Mouse (Mus musculus) embryonic facial prominence, embryonic 10.5 days (tissue): Measurements from ENCODE around the gene Gm11444. TPM values are rescaled to one million over a fixed set of nuclear protein-coding genes. Genes with fewer than 3 reads are reported as not detected.

Experiments used
- DNase-seq: peaks from one replicate; pipeline ENCODE4 v3.0.0-alpha.2; 2017; ENCODE audit warnings: low spot score
- H3K27ac ChIP-seq: fragments of 300-500 bp; sonication (generic); replicated peaks from 2 replicates; pipeline ENCODE4 v1.5.1; 2016; ENCODE audit warnings: mild to moderate bottlenecking
- H3K27me3 ChIP-seq: fragments of 300-500 bp; sonication (generic); replicated peaks from 2 replicates; pipeline ENCODE4 v1.6.1; 2016; ENCODE audit warnings: low read depth, mild to moderate bottlenecking; ENCODE audit not compliant: poor library complexity, severe bottlenecking
- H3K36me3 ChIP-seq: fragments of 300-500 bp; sonication (generic); replicated peaks from 2 replicates; pipeline ENCODE4 v1.6.1; 2016; ENCODE audit warnings: mild to moderate bottlenecking, moderate library complexity
- H3K4me1 ChIP-seq: fragments of 300-500 bp; sonication (generic); 2 replicates; pipeline ENCODE4 v1.6.1; 2016
- H3K4me3 ChIP-seq: fragments of 300-500 bp; sonication (generic); 2 replicates; pipeline ENCODE4 v1.5.1; 2016; ENCODE audit warnings: mild to moderate bottlenecking, moderate library complexity
- H3K9me3 ChIP-seq: fragments of 300-500 bp; sonication (generic); 2 replicates; pipeline ENCODE4 v1.6.1; 2016; ENCODE audit warnings: mild to moderate bottlenecking
- WGBS: fragments of 180-500 bp; shearing (Covaris S2); methylation state at CpG from one replicate; pipeline ENCODE4 v1.1.7; 2016; 5-methylcytosine and 5-hydroxymethylcytosine counted together
- polyA plus RNA-seq: library from polyadenylated mRNA; unstranded; fragments of >200 nt; fragmentation: Nextera tagmentation; extraction: Ambion mirVana; gene quantifications from 2 replicates; pipeline ENCODE4 v1.2.1, GENCODE M21; 2016

The Gm11444 gene
- polyA plus RNA-seq, 1 experiment from 2014 or later, result not detected

GRCm38 (mm10) chr11:85845921-85846320 lies 4.2 kb downstream of the Gm11444 start:
- DNase-seq, result no peak
- peaks cover 44% of the 10 kb centered on the region for H3K4me1 ChIP-seq
- peaks cover 4% of the 10 kb centered on the region for H3K36me3 ChIP-seq
- 43% methylated on average over 5 of the region's 5 CpGs for WGBS
- H3K27ac ChIP-seq, result no peak overlapping the region
- H3K4me3 ChIP-seq, result no peak overlapping the region
- no peaks in the 10 kb centered on the region for H3K9me3 ChIP-seq
- H3K27me3 ChIP-seq, result peaks cover 73% of the 10 kb centered on the region

DNA sequence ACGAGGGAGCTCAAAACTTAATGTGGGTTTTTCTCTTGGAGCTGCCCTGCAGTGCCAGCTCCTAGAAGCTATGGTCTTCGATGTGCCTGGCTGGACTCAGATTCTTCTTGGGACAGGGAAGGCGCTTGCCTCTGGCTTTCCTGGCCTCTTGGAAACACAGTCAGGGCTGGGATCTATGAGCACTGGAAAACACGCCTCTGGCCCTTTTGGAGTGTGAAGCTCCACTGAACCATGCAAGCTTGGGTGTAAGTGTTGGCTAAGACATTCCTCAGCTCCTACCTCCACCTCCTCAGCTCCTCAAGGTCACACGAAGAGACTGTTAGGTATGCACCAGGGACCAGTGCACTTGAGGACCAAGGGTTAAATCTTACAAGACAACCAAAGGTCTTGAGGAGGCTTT lies 5.2 kb downstream of the Gm11444 start:
- peak overlapping the region; percentile 70 for H3K4me3 ChIP-seq
- H3K27me3 ChIP-seq, result peaks cover 77% of the 10 kb centered on the region
- no peaks in the 10 kb centered on the region for H3K9me3 ChIP-seq
- DNase-seq, result no peak
- H3K36me3 ChIP-seq, result peaks cover 14% of the 10 kb centered on the region
- H3K27ac ChIP-seq, result peak overlapping the region; percentile 93
- H3K4me1 ChIP-seq, result peaks cover 53% of the 10 kb centered on the region
- WGBS, result 30% methylated on average over 5 of the region's 5 CpGs

- peaks cover 20% of the 10 kb centered on the region for H3K36me3 ChIP-seq
- peak overlapping the region; percentile 93 for H3K27ac ChIP-seq
- H3K4me1 ChIP-seq, result peaks cover 57% of the 10 kb centered on the region
- peak; percentile 93 for DNase-seq
- no peaks in the 10 kb centered on the region for H3K9me3 ChIP-seq
- H3K4me3 ChIP-seq, result peak overlapping the region; percentile 70
- under 1% methylated on average over 54 of the region's 54 CpGs for WGBS
- peaks cover 78% of the 10 kb centered on the region for H3K27me3 ChIP-seq
These were observed 5.8 kb downstream of the Gm11444 start for GRCm38 (mm10) chr11:85844144-85844965.

- peak overlapping the region; percentile 70 for H3K4me3 ChIP-seq
- peak; percentile 92 for DNase-seq
- no peaks in the 10 kb centered on the region for H3K9me3 ChIP-seq
- peaks cover 85% of the 10 kb centered on the region for H3K27me3 ChIP-seq
- H3K27ac ChIP-seq, result peak overlapping the region; percentile 93
- peaks cover 60% of the 10 kb centered on the region for H3K4me1 ChIP-seq
- H3K36me3 ChIP-seq, result peaks cover 30% of the 10 kb centered on the region
- WGBS, result under 1% methylated on average over 18 of the region's 18 CpGs
These were observed 6.8 kb downstream of the Gm11444 start for GRCm38 (mm10) chr11:85843347-85843692.

DNA sequence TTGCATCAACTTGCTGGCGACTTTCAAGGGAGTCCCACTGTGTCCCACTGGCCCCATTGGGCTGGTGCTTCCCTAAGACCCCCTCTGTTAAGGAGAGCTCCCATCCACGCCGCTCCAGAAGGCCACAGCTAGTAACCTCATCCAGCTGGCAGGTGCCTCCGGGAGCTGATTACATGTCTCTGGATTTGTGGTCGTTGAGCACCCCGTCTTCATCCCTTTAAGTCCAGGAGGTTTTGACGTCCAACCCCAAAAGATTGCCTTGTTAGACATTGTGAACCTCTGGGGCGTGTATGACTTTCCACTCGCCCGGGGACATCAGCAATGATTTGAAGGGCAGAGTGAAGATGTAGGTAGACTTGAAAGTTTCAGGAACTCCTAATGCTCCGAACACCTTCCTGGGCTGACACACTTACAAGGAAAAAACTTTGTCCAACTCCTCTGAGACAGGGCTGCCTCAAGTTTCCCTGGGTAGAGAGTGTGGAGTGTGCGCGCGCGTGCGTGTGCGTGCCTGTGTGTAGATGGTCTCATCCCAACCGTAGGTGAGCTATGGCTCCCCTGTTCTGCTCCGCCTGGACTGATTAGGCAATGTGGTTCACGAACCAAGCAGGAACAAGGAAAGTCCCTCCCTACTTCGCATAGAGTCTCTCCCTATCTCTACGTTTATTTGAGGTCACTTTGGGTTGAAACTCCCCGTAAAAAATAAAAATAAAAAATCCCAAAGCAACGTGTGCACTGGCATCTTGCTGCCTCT lies 7.4 kb downstream of the Gm11444 start:
- peaks cover 85% of the 10 kb centered on the region for H3K27me3 ChIP-seq
- no peaks in the 10 kb centered on the region for H3K9me3 ChIP-seq
- H3K36me3 ChIP-seq, result peaks cover 36% of the 10 kb centered on the region
- DNase-seq, result peak; percentile 65
- peak overlapping the region; percentile 70 for H3K4me3 ChIP-seq
- 4% methylated on average over 24 of the region's 24 CpGs for WGBS
- H3K4me1 ChIP-seq, result peaks cover 65% of the 10 kb centered on the region
- peak overlapping the region; percentile 93 for H3K27ac ChIP-seq

GRCm38 (mm10) chr11:85841980-85842379 lies 8.2 kb downstream of the Gm11444 start:
- Histone ChIP-seq H3K4me1 (peaks cover 73% of the 10 kb centered on the region), H3K27me3 (peaks cover 87% of the 10 kb centered on the region), H3K36me3 (peaks cover 44% of the 10 kb centered on the region), H3K9me3 (no peaks in the 10 kb centered on the region), H3K4me3 (peak overlapping the region; percentile 70), H3K27ac (peak overlapping the region; percentile 93)
- under 1% methylated on average over 32 of the region's 32 CpGs for WGBS
- DNase-seq, result peak; percentile 90

GRCm38 (mm10) chr11:85841211-85841681 lies 8.9 kb downstream of the Gm11444 start:
- peak overlapping the region; percentile 93 for H3K27ac ChIP-seq
- H3K9me3 ChIP-seq, result no peaks in the 10 kb centered on the region
- WGBS, result 6% methylated on average over 8 of the region's 8 CpGs
- H3K4me1 ChIP-seq, result peaks cover 75% of the 10 kb centered on the region
- H3K36me3 ChIP-seq, result peaks cover 51% of the 10 kb centered on the region
- H3K27me3 ChIP-seq, result peaks cover 87% of the 10 kb centered on the region
- H3K4me3 ChIP-seq, result peak overlapping the region; percentile 70
- DNase-seq, result peak; percentile 56

DNA sequence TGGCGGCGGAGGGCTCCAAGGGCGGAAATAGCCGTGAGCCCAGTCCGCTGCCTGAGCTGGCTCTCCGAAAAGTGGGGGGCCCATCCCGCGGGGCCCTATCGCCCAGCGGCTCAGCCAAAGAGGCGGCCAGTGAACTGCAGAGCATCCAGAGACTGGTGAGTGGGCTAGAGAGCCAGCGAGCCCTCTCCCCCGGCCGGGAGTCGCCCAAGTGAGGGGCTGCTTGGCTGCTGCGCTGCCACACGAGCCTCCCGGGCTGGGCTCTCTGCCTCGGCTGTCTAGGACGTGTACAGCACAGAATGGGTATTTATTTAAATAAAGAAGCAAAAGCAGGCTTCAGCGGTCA lies 9.4 kb downstream of the Gm11444 start:
- peak overlapping the region; percentile 93 for H3K27ac ChIP-seq
- peaks cover 76% of the 10 kb centered on the region for H3K4me1 ChIP-seq
- no peaks in the 10 kb centered on the region for H3K9me3 ChIP-seq
- peaks cover 87% of the 10 kb centered on the region for H3K27me3 ChIP-seq
- peaks cover 56% of the 10 kb centered on the region for H3K36me3 ChIP-seq
- WGBS, result 4% methylated on average over 21 of the region's 21 CpGs
- peak overlapping the region; percentile 70 for H3K4me3 ChIP-seq
- DNase-seq, result peak; percentile 61

DNA sequence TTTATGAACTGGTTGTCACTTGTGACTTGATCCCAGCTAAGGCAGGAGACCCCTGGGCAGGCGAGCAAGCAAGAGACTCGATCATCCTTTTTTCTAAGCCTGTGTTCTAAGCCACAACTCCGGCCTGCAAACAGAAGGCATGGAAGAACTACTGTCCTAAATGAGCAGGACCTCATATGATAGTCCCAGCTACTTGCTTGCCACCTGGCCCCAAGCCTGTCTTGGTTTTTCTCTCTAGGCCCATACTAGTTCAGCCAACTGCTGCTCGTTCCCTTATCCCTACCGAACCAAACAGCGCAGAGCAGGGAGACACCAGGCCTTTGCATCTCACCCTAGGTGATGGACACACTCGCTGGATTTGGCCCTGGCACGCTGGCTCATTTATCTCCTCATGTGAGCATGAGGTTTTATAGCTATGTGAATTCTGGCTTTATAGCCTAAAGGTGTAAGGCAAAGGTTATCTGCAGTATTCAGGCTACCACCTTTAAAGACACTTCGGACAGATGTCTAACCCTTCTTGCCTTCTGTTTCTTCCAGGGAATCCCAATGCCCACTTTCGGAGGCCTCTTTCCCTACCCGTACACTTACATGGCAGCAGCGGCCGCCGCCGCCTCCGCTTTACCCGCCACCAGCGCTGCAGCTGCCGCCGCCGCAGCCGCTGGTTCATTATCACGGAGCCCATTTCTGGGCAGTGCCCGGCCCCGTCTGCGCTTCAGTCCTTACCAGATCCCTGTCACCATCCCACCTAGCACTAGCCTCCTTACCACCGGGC lies 9.9 kb downstream of the Gm11444 start:
- DNase-seq, result peak; percentile 49

GRCm38 (mm10) chr11:85839258-85840030 lies 10.7 kb downstream of the Gm11444 start:
- peak overlapping the region; percentile 93 for H3K27ac ChIP-seq

More for the DNA sequence above, 9.9 kb downstream of the Gm11444 start:
- H3K27ac ChIP-seq, result peak overlapping the region; percentile 93
- 5% methylated on average over 27 of the region's 27 CpGs for WGBS
- H3K4me1 ChIP-seq, result peaks cover 77% of the 10 kb centered on the region
- H3K36me3 ChIP-seq, result peaks cover 62% of the 10 kb centered on the region
- H3K27me3 ChIP-seq, result peaks cover 87% of the 10 kb centered on the region
- H3K9me3 ChIP-seq, result no peaks in the 10 kb centered on the region
- peak overlapping the region; percentile 70 for H3K4me3 ChIP-seq

GRCm38 (mm10) chr11:85838424-85839257 lies 11.5 kb downstream of the Gm11444 start:
- Histone ChIP-seq H3K4me3 (peak overlapping the region; percentile 70), H3K9me3 (no peaks in the 10 kb centered on the region), H3K36me3 (peaks cover 73% of the 10 kb centered on the region), H3K27ac (peak overlapping the region; percentile 93), H3K4me1 (peaks cover 78% of the 10 kb centered on the region), H3K27me3 (peaks cover 96% of the 10 kb centered on the region)
- peak; percentile 42 for DNase-seq
- WGBS, result 6% methylated on average over 20 of the region's 20 CpGs

More at GRCm38 (mm10) chr11:85839258-85840030, 10.7 kb downstream of the Gm11444 start:
- 9% methylated on average over 7 of the region's 7 CpGs for WGBS
- DNase-seq, result peak; percentile 47
- Histone ChIP-seq H3K4me3 (peak overlapping the region; percentile 70), H3K27me3 (peaks cover 88% of the 10 kb centered on the region), H3K36me3 (peaks cover 69% of the 10 kb centered on the region), H3K9me3 (no peaks in the 10 kb centered on the region), H3K4me1 (peaks cover 77% of the 10 kb centered on the region)
